Mouse (Mus musculus): Measurements from ENCODE around the gene Zc3h18. TPM values are rescaled to one million over a fixed set of nuclear protein-coding genes. Genes with fewer than 3 reads are reported as not detected.

Zc3h18 gene
- total RNA-seq, 4 experiments from 2014 or later = 38.4 to 55.0 (median 47.0) TPM

DNA sequence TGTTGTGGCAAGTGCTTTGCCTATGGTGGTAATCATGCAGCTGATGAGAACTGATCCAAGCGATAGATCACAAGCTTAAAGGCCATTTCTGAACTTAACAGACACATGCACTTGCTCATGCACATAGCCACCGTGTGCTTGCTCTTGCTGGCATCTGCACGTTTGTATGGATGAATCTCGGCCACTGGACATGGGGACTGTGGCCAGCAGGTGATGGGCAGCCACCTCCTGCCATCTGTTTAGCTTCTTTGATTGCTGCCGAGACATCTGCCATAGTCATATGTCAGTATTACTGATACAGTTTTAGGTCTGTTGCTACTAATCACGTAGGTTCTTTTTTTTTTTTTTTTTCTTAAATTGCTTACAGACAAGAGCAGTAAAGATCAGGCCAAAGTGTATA, 18.9 kb downstream of the Zc3h18 start:
- DNase-seq = no peak

- DNase-seq = no peak
These were observed 21.8 kb downstream of the Zc3h18 start for GRCm38 (mm10) chr8:122398186-122398585.

GRCm38 (mm10) chr8:122405146-122405805, 28.9 kb downstream of the Zc3h18 start:
- DNase-seq = no peak

DNA sequence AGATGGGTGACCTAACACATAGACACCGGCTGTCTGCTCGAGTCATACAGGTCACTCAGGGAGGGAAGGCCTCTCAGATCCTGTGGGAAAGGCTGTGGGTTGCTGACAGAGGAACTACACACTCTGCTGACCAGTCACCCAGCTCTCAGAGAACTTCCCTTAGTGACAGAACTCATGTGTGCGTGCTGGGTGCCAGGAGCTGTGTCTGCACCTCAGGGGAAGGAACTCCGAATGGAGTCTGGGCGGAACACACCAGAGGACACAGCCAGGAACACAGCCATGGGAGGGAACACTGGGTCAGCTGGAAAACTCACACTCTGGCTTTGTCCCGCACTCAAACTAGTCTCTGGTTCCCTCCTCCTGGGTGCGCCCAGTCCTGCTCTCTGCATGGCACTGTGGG, 31.3 kb downstream of the Zc3h18 start:
- DNase-seq = no peak

DNA sequence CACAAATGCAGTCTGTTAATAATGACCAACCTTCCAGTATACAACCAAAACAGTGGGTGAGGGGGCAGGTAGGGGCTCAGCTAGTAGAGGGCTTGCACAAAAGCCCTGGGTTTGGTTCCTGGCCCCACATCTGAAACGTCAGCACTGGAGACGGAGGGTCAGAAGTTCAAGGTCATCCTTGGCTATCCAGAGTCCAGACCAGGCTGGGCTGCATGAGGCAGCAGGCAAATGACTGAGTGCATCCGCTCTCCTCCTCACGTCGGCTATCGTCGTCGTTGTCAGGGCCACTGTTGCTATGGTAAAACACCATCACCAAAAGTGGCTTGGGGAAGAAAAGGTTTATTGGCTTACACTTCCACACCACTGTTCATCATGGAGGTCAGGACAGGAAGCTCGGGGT, 37.9 kb downstream of the Zc3h18 start:
- no peak for DNase-seq

DNA sequence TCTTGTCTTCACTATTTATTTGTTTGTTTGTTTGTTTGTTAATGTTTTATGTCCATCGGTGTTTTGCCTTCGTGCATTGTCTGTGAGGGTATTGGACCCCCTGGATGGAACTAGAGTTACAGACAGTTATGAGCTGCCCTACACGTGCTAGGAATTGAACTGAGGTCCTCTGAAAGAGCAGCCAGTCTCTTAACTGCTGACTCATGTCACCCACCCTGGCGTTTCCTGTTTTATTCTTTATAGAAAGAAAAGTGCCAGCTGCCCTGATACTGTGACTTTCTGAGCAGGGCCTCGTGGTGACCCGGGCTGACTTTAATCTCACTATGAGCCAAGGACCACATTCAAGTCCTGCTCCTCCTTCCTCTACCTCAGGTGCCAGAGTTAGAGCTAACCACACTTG, 39.1 kb downstream of the Zc3h18 start:
- no peak for DNase-seq

- DNase-seq = no peak
These were observed 43.6 kb downstream of the Zc3h18 start for GRCm38 (mm10) chr8:122419881-122420555.

DNA sequence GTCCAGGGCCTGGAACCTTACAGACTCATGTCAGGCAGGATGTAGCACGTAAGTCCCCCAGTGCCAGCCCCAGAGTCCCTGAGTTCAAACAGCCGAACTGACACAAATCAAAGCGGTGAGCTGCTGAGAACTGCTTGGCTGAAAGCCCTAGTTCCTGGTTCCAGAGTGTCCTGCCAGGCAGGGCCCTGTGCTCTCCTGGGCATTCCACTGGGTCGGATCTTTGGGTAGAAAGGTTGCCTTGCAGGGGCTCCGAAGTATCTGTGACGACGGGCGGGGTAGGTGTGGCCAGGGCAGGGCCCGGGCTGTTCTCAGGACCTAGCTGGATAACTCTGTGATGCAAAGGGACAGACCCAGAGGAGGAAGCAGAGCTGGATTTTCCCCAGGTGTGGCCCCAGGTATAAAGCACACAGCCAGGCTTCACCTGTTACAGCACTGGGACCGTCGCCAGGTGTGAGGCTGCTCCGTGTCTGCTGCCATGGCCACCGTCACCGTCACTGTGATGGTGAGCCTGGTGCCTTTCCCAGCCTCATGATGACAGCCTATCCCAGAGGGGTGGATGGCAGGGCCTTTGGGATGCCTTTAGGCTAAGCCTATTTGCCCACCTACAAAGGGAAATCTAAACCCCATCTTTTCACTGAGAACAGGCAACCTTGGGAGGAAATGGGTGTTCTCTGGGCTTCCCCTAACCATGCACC, 45.1 kb downstream of the Zc3h18 start, which contains the start of gene Il17c:
Gene Il17c, plus strand, starts transcription at position 645 of the 695 bp plus-strand sequence.
- DNase-seq = no peak

DNA sequence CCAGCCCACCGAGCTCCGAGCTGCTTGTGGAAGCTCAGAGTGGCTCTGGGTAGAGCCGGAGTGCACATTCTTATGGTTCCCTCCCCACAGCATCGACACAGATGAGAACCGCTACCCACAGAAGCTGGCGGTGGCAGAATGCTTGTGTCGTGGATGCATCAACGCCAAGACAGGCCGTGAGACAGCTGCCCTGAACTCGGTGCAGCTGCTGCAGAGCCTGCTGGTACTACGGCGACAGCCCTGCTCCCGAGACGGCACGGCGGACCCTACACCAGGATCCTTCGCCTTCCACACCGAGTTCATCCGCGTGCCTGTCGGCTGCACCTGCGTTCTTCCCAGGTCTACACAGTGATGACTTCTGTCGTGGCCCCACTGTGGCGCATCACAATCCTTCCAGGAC, 46.8 kb downstream of the Zc3h18 start:
- no peak for DNase-seq

DNA sequence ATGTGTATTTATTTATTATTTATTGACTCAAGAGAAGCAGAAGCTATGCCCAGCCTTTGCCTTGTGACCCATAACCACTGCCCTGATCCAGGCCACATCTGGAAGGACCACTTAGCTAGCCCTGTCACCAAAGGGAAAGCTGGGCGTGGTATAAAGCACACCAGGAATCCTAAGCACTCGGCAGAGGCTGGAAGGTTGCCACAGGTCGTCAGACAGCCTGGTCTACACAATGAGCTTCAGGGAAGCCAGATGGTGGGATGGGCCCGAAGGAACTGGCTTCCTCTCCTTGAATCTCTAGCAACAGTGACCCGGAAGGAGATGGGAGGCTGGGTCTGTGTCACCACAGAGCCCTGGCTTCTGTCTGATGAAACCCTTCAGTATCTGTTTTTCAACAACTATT, 47.2 kb downstream of the Zc3h18 start:
- no peak for DNase-seq

- DNase-seq = no peak
These were observed 49.7 kb downstream of the Zc3h18 start for GRCm38 (mm10) chr8:122426145-122426544.

DNA sequence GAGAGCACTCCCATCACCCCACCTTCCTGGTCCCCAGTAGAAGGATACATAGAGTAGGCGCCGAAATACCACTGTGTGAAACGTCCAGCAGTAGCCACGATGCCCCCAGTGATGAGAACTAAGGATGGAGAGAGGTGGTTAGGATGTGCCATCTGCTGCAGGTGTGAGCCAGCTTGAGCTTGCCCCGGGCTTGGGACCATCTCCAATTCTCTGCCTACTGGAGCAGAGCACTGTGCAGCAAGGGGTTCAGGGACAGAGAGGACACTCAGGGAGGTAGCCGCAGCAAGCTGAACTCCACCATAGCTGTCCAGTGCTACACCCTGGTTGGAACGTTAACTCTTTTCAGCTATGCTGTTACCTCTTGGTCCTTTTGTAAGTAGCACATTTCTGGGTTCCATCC, 51.2 kb downstream of the Zc3h18 start:
- no peak for DNase-seq

GRCm38 (mm10) chr8:122428163-122428562, 51.8 kb downstream of the Zc3h18 start:
- no peak for DNase-seq

- no peak for DNase-seq
These were observed 53.7 kb downstream of the Zc3h18 start for GRCm38 (mm10) chr8:122430058-122430636.

- DNase-seq = no peak
These were observed 54.2 kb downstream of the Zc3h18 start for GRCm38 (mm10) chr8:122430646-122431045.

DNA sequence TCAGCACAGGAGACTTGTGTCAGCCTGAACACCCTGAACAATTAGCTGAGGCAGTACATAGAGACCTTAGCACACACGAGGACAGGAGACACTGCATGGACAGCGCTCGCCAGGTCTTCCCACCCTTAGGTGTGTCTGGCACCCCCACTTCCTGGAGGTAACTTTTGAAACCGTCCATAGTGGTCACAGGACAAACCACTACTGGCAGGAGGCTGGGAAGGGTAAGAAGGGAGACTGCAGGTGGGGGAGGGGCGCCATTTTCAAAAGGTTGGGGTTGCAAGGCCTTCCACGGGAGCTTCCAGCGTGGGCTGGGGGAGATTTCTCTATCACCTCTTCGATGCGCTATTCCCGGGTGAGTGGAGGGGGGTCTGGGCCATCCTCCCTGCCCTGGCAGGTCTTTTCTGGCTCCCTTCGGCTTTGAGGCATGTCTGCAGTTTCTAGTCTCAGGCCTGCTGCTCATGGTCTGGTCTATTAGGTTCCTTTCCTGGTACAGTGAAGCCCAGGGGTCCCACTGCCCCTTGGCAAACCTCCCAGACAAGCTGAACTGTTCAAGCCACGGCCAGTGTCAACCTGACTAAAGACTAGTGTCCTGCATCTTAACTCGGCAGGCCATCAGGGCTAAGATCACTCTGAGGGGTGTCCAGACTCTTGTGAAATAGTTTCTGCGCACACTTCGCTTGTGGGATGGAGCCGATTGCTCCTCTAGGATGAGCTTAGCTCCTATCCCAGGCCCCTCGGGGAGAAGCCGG, 55.5 kb downstream of the Zc3h18 start:
- DNase-seq = no peak

- peak; percentile 50 for DNase-seq
These were observed 56.2 kb downstream of the Zc3h18 start, which contains the start of gene Cyba for GRCm38 (mm10) chr8:122432443-122433268. TSS of gene Cyba (minus strand) at chr8:122432930.

DNA sequence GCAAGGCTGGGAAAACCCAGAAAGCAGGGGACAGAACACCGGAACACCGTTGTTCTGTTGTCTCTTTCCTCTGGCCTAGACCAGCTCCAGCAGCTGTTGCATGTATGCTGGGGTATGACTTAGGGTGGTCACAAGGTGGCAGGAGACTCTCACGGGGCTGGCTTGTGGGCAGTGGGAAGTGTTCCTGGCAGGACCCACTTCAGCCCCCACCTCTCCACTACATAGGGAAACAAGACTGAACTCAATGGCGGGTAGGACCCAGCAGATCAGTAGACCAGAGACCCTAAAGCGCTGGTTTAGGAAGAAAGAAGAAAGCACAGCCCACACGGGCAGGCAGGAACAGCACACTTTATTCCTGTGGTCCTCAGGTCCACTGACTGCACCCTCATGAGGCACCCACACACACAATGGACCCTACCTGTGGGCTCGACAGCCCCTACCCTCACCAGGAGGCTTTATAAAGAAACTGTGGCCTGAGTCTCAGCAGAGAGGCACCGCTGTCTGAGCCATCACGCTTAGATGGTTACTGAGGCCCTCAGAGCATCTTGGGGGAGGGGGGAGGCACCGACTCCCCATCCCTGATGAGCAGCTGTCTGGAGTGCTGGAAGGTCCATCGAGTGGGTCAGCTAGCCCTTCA, 57.0 kb downstream of the Zc3h18 start:
- DNase-seq = no peak

DNA sequence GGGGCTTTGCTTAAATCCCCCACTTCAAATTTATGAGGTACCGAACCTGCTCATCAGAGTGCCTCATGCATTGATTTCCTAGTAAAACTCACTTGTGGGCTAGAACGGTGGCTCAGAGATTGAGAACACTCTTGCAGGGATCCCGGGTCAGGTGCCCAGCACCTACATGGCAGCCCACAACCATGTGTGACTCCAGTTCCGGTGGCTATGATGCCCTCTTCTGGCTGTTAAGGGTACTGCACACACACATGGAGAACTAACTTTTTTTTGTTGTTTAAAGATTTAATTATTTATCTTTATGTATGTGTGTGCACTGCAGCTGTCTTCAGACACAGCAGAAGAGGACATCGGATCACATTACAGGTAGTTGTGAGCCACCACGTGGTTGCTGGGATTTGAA, 59.0 kb downstream of the Zc3h18 start:
- no peak for DNase-seq

DNA sequence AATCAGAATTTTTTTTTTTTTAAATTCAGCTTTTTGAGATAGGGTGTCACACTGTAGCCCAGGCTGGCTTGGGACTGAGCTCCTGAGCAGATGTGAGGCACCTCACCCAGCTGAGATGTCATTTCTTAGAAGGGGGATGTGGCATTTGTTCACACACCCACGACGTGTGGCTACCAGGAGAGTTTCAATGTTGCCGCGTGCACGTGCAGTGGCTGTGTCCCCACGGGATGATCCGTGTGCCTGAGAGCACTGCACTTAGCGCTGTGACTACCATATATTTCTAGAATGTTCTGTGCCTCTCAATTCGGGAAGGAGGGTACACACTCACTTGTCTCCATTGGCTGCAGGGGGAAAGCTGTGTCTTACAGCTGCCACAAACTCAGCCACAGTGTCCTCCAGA, 59.7 kb downstream of the Zc3h18 start:
- no peak for DNase-seq

DNA sequence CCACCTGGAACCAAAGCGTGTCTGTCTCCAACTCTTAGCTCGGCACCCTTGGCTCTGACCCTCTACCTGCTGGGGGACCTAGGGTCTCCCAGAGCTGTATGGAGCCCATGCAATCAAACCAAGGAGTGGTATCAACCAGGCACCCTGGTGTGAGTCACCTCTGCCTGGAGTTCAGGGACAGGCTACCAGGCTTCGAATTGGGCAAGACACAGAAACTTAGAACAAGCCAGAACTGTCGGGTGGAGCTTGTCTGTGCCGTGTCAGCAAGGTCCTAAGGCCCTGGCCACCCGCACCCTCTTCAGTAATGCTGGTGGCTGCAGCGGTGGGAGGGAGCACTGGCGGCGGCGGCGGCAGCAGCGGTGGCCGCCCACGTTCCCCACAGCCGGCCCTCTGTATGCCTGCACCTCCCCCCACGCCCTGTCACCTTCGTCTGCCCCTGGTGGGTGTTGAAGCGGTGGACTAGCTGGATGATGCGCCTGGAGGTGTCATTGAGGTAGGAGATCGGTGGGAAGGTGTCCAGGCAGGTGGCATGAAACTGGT, 60.2 kb downstream of the Zc3h18 start:
- no peak for DNase-seq

Measured in adrenal gland, adult 8-10 months (tissue).